ENCODE assay signal across 24 mouse cellular contexts in genomic region chr2:117868857-117869256, GRCm38 (mm10).
"Had no signal": no experiment of that assay in that cellular context is flagged by ENCODE, and none has a peak within 500 bp of the region (broad histone marks: within the 10 kb centered on the region; RNA-seq: fewer than 3 reads in every experiment).

No protein-coding gene starts in this region.

- H3K27me3 ChIP-seq: heart, embryonic 12.5 days; hindbrain, embryonic 13.5 days; hindbrain, embryonic 15.5 days; kidney, embryonic 15.5 days; limb, embryonic 13.5 days; limb, embryonic 15.5 days; liver, embryonic 12.5 days had no signal

- H3K9ac ChIP-seq: heart, embryonic 12.5 days; hindbrain, embryonic 13.5 days; hindbrain, embryonic 15.5 days; kidney, embryonic 15.5 days; limb, embryonic 13.5 days; limb, embryonic 15.5 days; liver, embryonic 12.5 days; liver, embryonic 14.5 days had no signal

- H3K27ac ChIP-seq: heart, embryonic 10.5 days; hindbrain, embryonic 13.5 days; hindbrain, embryonic 15.5 days; hindbrain, postnatal 0 days; kidney, embryonic 15.5 days; kidney, postnatal 0 days; limb, embryonic 13.5 days; limb, embryonic 15.5 days; liver, embryonic 12.5 days; liver, embryonic 14.5 days had no signal

- H3K9me3 ChIP-seq: heart, embryonic 10.5 days; heart, embryonic 12.5 days; hindbrain, embryonic 13.5 days; hindbrain, embryonic 15.5 days; kidney, embryonic 15.5 days; limb, embryonic 13.5 days; limb, embryonic 15.5 days; liver, embryonic 12.5 days had no signal

- H3K36me3 ChIP-seq: heart, embryonic 10.5 days; heart, embryonic 12.5 days; hindbrain, embryonic 13.5 days; hindbrain, embryonic 15.5 days; kidney, embryonic 15.5 days; limb, embryonic 13.5 days; limb, embryonic 15.5 days; liver, embryonic 12.5 days had no signal

- DNase-seq: gastrocnemius, postnatal 14 days; gastrocnemius, postnatal 36 days; heart, adult 18-20 months; heart, postnatal 10 days; heart, postnatal 36 days; kidney, adult 11 months; kidney, adult 2 months; kidney, adult 9 months; kidney, postnatal 14 days; kidney, postnatal 36 days; layer of hippocampus, adult 9-11 months; layer of hippocampus, postnatal 36 days; left cerebral cortex, postnatal 4 days had no signal

- H3K4me2 ChIP-seq: heart, embryonic 12.5 days; hindbrain, embryonic 13.5 days; hindbrain, embryonic 15.5 days; kidney, embryonic 15.5 days; limb, embryonic 13.5 days; limb, embryonic 15.5 days; liver, embryonic 12.5 days had no signal

- H3K4me3 ChIP-seq: heart, embryonic 10.5 days; heart, embryonic 12.5 days; hindbrain, embryonic 13.5 days; hindbrain, embryonic 15.5 days; kidney, embryonic 15.5 days; limb, embryonic 13.5 days; limb, embryonic 15.5 days; liver, embryonic 12.5 days had no signal

- H3K4me1 ChIP-seq: liver, embryonic 12.5 days had no signal
